Mouse (Mus musculus) stomach, embryonic 15.5 days (tissue): ENCODE data around the gene Hesx1. TPM values are rescaled to one million over a fixed set of nuclear protein-coding genes. Genes with fewer than 3 reads are reported as not detected.
"Not testable (repeated sequence)": the region's sequence is repeated elsewhere in the genome, so short reads cannot be mapped to it uniquely, and the experiment has no call there.

Experiments
- ATAC-seq: fragments of 200-750 bp; cut with Nextera tagmentation; 2 replicates; pipeline ENCODE4 v1.8.0; 2017; ENCODE audit warnings: low read depth, moderate number of reproducible peaks, moderate TSS enrichment; ENCODE audit not compliant: insufficient read depth, low FRiP score
- H3K27ac ChIP-seq: fragments of 300-500 bp; sonication (generic); 2 replicates; pipeline ENCODE4 v1.5.1; 2015; ENCODE audit warnings: mild to moderate bottlenecking, inconsistent platforms
- H3K27me3 ChIP-seq: fragments of 300-500 bp; sonication (generic); replicated peaks from 2 replicates; pipeline ENCODE4 v1.6.1; 2015; ENCODE audit warnings: inconsistent platforms
- H3K36me3 ChIP-seq: fragments of 300-500 bp; sonication (generic); 2 replicates; pipeline ENCODE4 v1.6.1; 2015; ENCODE audit warnings: inconsistent platforms
- H3K4me1 ChIP-seq: fragments of 300-500 bp; sonication (generic); 2 replicates; pipeline ENCODE4 v1.6.1; 2015; ENCODE audit warnings: inconsistent platforms
- H3K4me2 ChIP-seq: fragments of 300-500 bp; sonication (generic); 2 replicates; pipeline ENCODE4 v1.6.1; 2015; ENCODE audit warnings: mild to moderate bottlenecking, inconsistent platforms
- H3K4me3 ChIP-seq: fragments of 300-500 bp; sonication (generic); replicated peaks from 2 replicates; pipeline ENCODE4 v1.5.1; 2015; ENCODE audit warnings: inconsistent platforms
- H3K9ac ChIP-seq: fragments of 300-500 bp; sonication (generic); 2 replicates; pipeline ENCODE4 v1.6.1; 2015; ENCODE audit warnings: inconsistent platforms
- H3K9me3 ChIP-seq: fragments of 300-500 bp; sonication (generic); 2 replicates; pipeline ENCODE4 v1.6.1; 2016; ENCODE audit warnings: inconsistent platforms
- WGBS: fragments of 180-500 bp; shearing (Covaris S2); methylation state at CpG from one replicate; pipeline ENCODE4 v1.1.7; 2015; 5-methylcytosine and 5-hydroxymethylcytosine counted together
- polyA plus RNA-seq: library from polyadenylated mRNA; unstranded; fragments of >200 nt; fragmentation: Nextera tagmentation; extraction: Ambion mirVana; gene quantifications from 2 replicates; pipeline ENCODE4 v1.2.1, GENCODE M21; 2015

The Hesx1 gene
- 0.54 and 0.90 TPM in 2 replicates for polyA plus RNA-seq

- WGBS, result 11% methylated on average over 16 of the region's 16 CpGs
- Histone ChIP-seq H3K27me3 (no peaks in the 10 kb centered on the region), H3K4me3 (peak within 1 kb of the TSS; percentile 31), H3K4me2 (peak within 1 kb of the TSS; percentile 66), H3K9ac (peak within 1 kb of the TSS; percentile 6; the same call in 1 of the 2 replicates), H3K4me1 (peaks cover 4% of the 10 kb centered on the region; the same call in 1 of the 2 replicates), H3K36me3 (no peaks in the 10 kb centered on the region), H3K9me3 (no peaks in the 10 kb centered on the region), H3K27ac (peak within 1 kb of the TSS; percentile 48; the same call in 1 of the 2 replicates)
- ATAC-seq, result 0 out of 2 replicates have a peak, but pooled peaks have one; percentile 35
Observed at GRCm38 (mm10) chr14:26994211-26994741, at the start of gene Hesx1. Gene Hesx1 (plus strand): TSS chr14:26994416.

- not testable (repeated sequence) for H3K4me1 ChIP-seq, ATAC-seq, H3K9ac ChIP-seq, H3K4me3 ChIP-seq, H3K9me3 ChIP-seq, H3K4me2 ChIP-seq, H3K36me3 ChIP-seq, H3K27me3 ChIP-seq, H3K27ac ChIP-seq
- WGBS, result 89% methylated on average over 2 of the region's 2 CpGs
Observed at GRCm38 (mm10) chr14:26956139-26956538, 38.1 kb upstream of the Hesx1 start.

GRCm38 (mm10) chr14:26960518-26960917 lies 33.7 kb upstream of the Hesx1 start:
- Histone ChIP-seq H3K36me3 (no peaks in the 10 kb centered on the region), H3K9ac (no peak overlapping the region), H3K27ac (no peak overlapping the region), H3K4me3 (no peak overlapping the region), H3K4me2 (no peak overlapping the region), H3K4me1 (no peaks in the 10 kb centered on the region), H3K27me3 (no peaks in the 10 kb centered on the region), H3K9me3 (no peaks in the 10 kb centered on the region)
- WGBS, result 82% methylated on average over 1 of the region's 1 CpGs
- no peak for ATAC-seq

GRCm38 (mm10) chr14:26969164-26969563 lies 25.1 kb upstream of the Hesx1 start:
- Histone ChIP-seq H3K4me1 (0 out of 2 replicates have a peak, but pooled peaks cover 3% of the 10 kb centered on the region), H3K27me3 (no peaks in the 10 kb centered on the region), H3K4me2 (peak overlapping the region; percentile 64), H3K36me3 (no peaks in the 10 kb centered on the region), H3K4me3 (peak overlapping the region; percentile 94), H3K27ac (no peak overlapping the region), H3K9me3 (no peaks in the 10 kb centered on the region), H3K9ac (peak overlapping the region; percentile 77; the same call in 1 of the 2 replicates)
- WGBS, result 60% methylated on average over 3 of the region's 3 CpGs
- no peak for ATAC-seq

GRCm38 (mm10) chr14:26969856-26970407 lies 24.3 kb upstream of the Hesx1 start:
- Histone ChIP-seq H3K27me3 (no peaks in the 10 kb centered on the region), H3K27ac (peak overlapping the region; percentile 90), H3K4me2 (peak overlapping the region; percentile 64), H3K4me3 (peak overlapping the region; percentile 94), H3K4me1 (0 out of 2 replicates have a peak, but pooled peaks cover 3% of the 10 kb centered on the region), H3K36me3 (no peaks in the 10 kb centered on the region), H3K9me3 (no peaks in the 10 kb centered on the region), H3K9ac (peak overlapping the region; percentile 77)
- peak; percentile 75 for ATAC-seq
- under 1% methylated on average over 62 of the region's 62 CpGs for WGBS

- Histone ChIP-seq H3K9me3 (no peaks in the 10 kb centered on the region), H3K4me1 (0 out of 2 replicates have a peak, but pooled peaks cover 3% of the 10 kb centered on the region), H3K36me3 (no peaks in the 10 kb centered on the region), H3K27me3 (no peaks in the 10 kb centered on the region), H3K9ac (peak overlapping the region; percentile 77), H3K27ac (peak overlapping the region; percentile 90), H3K4me2 (peak overlapping the region; percentile 64), H3K4me3 (peak overlapping the region; percentile 94)
- WGBS, result under 1% methylated on average over 52 of the region's 53 CpGs
- ATAC-seq, result peak; percentile 99
Observed at GRCm38 (mm10) chr14:26970439-26970932, 23.7 kb upstream of the Hesx1 start.

GRCm38 (mm10) chr14:26971106-26971789 lies 23.0 kb upstream of the Hesx1 start, which contains the start of gene Appl1:
Gene Appl1 (minus strand): TSS chr14:26971232.
- Histone ChIP-seq H3K4me1 (0 out of 2 replicates have a peak, but pooled peaks cover 3% of the 10 kb centered on the region), H3K9ac (peak within 1 kb of the TSS; percentile 77), H3K27ac (peak within 1 kb of the TSS; percentile 90), H3K9me3 (no peaks in the 10 kb centered on the region), H3K4me3 (peak within 1 kb of the TSS; percentile 94), H3K27me3 (no peaks in the 10 kb centered on the region), H3K4me2 (peak within 1 kb of the TSS; percentile 64), H3K36me3 (no peaks in the 10 kb centered on the region)
- ATAC-seq, result no peak
- WGBS, result 40% methylated on average over 10 of the region's 10 CpGs

GRCm38 (mm10) chr14:26973089-26973488 lies 21.1 kb upstream of the Hesx1 start:
- no peaks in the 10 kb centered on the region for H3K36me3 ChIP-seq
- H3K9me3 ChIP-seq, result no peaks in the 10 kb centered on the region
- 69% methylated on average over 2 of the region's 2 CpGs for WGBS
- H3K4me1 ChIP-seq, result 0 out of 2 replicates have a peak, but pooled peaks cover 3% of the 10 kb centered on the region
- no peak overlapping the region for H3K27ac ChIP-seq
- ATAC-seq, result no peak
- H3K9ac ChIP-seq, result no peak overlapping the region
- no peak overlapping the region for H3K4me2 ChIP-seq
- H3K4me3 ChIP-seq, result no peak overlapping the region
- H3K27me3 ChIP-seq, result no peaks in the 10 kb centered on the region

- WGBS, result 82% methylated on average over 3 of the region's 3 CpGs
- Histone ChIP-seq H3K36me3 (no peaks in the 10 kb centered on the region), H3K9me3 (no peaks in the 10 kb centered on the region), H3K27me3 (no peaks in the 10 kb centered on the region), H3K9ac (no peak overlapping the region), H3K27ac (no peak overlapping the region), H3K4me2 (no peak overlapping the region), H3K4me3 (no peak overlapping the region), H3K4me1 (no peaks in the 10 kb centered on the region)
- no peak for ATAC-seq
Observed at GRCm38 (mm10) chr14:26975490-26975889, 18.7 kb upstream of the Hesx1 start.

- Histone ChIP-seq H3K4me2 (no peak overlapping the region), H3K9me3 (no peaks in the 10 kb centered on the region), H3K27me3 (no peaks in the 10 kb centered on the region), H3K27ac (no peak overlapping the region), H3K4me1 (no peaks in the 10 kb centered on the region), H3K4me3 (no peak overlapping the region), H3K36me3 (no peaks in the 10 kb centered on the region), H3K9ac (no peak overlapping the region)
- ATAC-seq, result no peak
- WGBS, result 74% methylated on average over 7 of the region's 7 CpGs
Observed at GRCm38 (mm10) chr14:26976212-26976611, 18.0 kb upstream of the Hesx1 start.

- H3K4me3 ChIP-seq, result no peak overlapping the region
- H3K4me1 ChIP-seq, result no peaks in the 10 kb centered on the region
- no peak overlapping the region for H3K4me2 ChIP-seq
- no peaks in the 10 kb centered on the region for H3K36me3 ChIP-seq
- ATAC-seq, result no peak
- H3K9ac ChIP-seq, result no peak overlapping the region
- no peaks in the 10 kb centered on the region for H3K9me3 ChIP-seq
- 41% methylated on average over 2 of the region's 2 CpGs for WGBS
- H3K27ac ChIP-seq, result no peak overlapping the region
- no peaks in the 10 kb centered on the region for H3K27me3 ChIP-seq
Observed at GRCm38 (mm10) chr14:26977500-26977899, 16.7 kb upstream of the Hesx1 start.

GRCm38 (mm10) chr14:26979808-26980207 lies 14.4 kb upstream of the Hesx1 start:
- no peaks in the 10 kb centered on the region for H3K36me3 ChIP-seq
- H3K4me1 ChIP-seq, result no peaks in the 10 kb centered on the region
- ATAC-seq, result no peak
- no peaks in the 10 kb centered on the region for H3K27me3 ChIP-seq
- H3K4me2 ChIP-seq, result no peak overlapping the region
- no peaks in the 10 kb centered on the region for H3K9me3 ChIP-seq
- no peak overlapping the region for H3K27ac ChIP-seq
- H3K4me3 ChIP-seq, result no peak overlapping the region
- H3K9ac ChIP-seq, result no peak overlapping the region
- WGBS, result 94% methylated on average over 3 of the region's 3 CpGs
